Mouse (Mus musculus) hindbrain, embryonic 12.5 days (tissue): ENCODE data around the gene Shisa2. TPM values are rescaled to one million over a fixed set of nuclear protein-coding genes. Genes with fewer than 3 reads are reported as not detected.

Source experiments
- ATAC-seq: fragments of 200-750 bp; cut with Nextera tagmentation; 2 replicates; pipeline ENCODE4 v1.8.0; 2017; ENCODE audit warnings: moderate TSS enrichment; ENCODE audit not compliant: low FRiP score
- H3K27ac ChIP-seq: fragments of 300-500 bp; sonication (generic); 2 replicates; pipeline ENCODE4 v1.5.1; 2016; ENCODE audit warnings: mild to moderate bottlenecking
- H3K27me3 ChIP-seq: fragments of 300-500 bp; sonication (generic); 2 replicates; pipeline ENCODE4 v1.6.1; 2016; ENCODE audit warnings: mild to moderate bottlenecking
- H3K36me3 ChIP-seq: fragments of 300-500 bp; sonication (generic); 2 replicates; pipeline ENCODE4 v1.6.1; 2016; ENCODE audit warnings: mild to moderate bottlenecking
- H3K4me1 ChIP-seq: fragments of 300-500 bp; sonication (generic); 2 replicates; pipeline ENCODE4 v1.6.1; 2016
- H3K4me2 ChIP-seq: fragments of 300-500 bp; sonication (generic); replicated peaks from 2 replicates; pipeline ENCODE4 v1.6.1; 2016; ENCODE audit warnings: mild to moderate bottlenecking
- H3K4me3 ChIP-seq: fragments of 300-500 bp; sonication (generic); 2 replicates; pipeline ENCODE4 v1.5.1; 2016; ENCODE audit warnings: mild to moderate bottlenecking
- H3K9ac ChIP-seq: fragments of 300-500 bp; sonication (generic); 2 replicates; pipeline ENCODE4 v1.6.1; 2016; ENCODE audit warnings: mild to moderate bottlenecking, moderate library complexity
- H3K9me3 ChIP-seq: fragments of 300-500 bp; sonication (generic); replicated peaks from 2 replicates; pipeline ENCODE4 v1.6.1; 2016; ENCODE audit warnings: mild to moderate bottlenecking
- WGBS: fragments of 180-500 bp; shearing (Covaris S2); methylation state at CpG from one replicate; pipeline ENCODE4 v1.1.7; 2016; 5-methylcytosine and 5-hydroxymethylcytosine counted together
- polyA plus RNA-seq: library from polyadenylated mRNA; unstranded; fragments of >200 nt; fragmentation: Nextera tagmentation; extraction: Ambion mirVana; gene quantifications from 2 replicates; pipeline ENCODE4 v1.2.1, GENCODE M21; 2016

Gene Shisa2
- polyA plus RNA-seq, 1 experiment from 2014 or later, result 27.9 TPM

DNA sequence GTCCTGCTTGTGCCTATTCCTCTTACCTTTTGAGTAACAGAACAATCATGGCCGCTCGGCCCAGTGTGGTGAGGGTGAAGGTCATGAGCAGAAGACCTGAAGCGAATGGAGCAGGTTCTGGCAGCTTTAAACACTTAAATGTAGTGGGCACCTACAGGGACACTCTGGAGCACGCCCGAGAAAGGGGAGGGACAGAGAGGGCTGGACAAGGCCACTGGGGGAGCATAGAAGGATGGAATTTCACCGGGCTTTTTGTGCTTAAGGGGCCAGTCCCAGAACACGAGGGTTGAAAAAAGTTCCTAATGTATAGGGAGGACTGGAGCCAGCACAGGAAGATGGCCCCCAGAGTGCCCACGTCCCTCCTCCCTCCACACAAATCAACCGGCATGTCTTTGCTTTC, 8.9 kb downstream of the Shisa2 start:
- H3K9me3 ChIP-seq, result no peaks in the 10 kb centered on the region
- no peak for ATAC-seq
- H3K27ac ChIP-seq, result no peak overlapping the region
- no peak overlapping the region for H3K4me3 ChIP-seq
- 0 out of 2 replicates have a peak, but pooled peaks cover 2% of the 10 kb centered on the region for H3K4me1 ChIP-seq
- no peak overlapping the region for H3K4me2 ChIP-seq
- H3K9ac ChIP-seq, result no peak overlapping the region
- WGBS, result 78% methylated on average over 9 of the region's 9 CpGs
- H3K27me3 ChIP-seq, result no peaks in the 10 kb centered on the region
- 0 out of 2 replicates have a peak, but pooled peaks cover 2% of the 10 kb centered on the region for H3K36me3 ChIP-seq

DNA sequence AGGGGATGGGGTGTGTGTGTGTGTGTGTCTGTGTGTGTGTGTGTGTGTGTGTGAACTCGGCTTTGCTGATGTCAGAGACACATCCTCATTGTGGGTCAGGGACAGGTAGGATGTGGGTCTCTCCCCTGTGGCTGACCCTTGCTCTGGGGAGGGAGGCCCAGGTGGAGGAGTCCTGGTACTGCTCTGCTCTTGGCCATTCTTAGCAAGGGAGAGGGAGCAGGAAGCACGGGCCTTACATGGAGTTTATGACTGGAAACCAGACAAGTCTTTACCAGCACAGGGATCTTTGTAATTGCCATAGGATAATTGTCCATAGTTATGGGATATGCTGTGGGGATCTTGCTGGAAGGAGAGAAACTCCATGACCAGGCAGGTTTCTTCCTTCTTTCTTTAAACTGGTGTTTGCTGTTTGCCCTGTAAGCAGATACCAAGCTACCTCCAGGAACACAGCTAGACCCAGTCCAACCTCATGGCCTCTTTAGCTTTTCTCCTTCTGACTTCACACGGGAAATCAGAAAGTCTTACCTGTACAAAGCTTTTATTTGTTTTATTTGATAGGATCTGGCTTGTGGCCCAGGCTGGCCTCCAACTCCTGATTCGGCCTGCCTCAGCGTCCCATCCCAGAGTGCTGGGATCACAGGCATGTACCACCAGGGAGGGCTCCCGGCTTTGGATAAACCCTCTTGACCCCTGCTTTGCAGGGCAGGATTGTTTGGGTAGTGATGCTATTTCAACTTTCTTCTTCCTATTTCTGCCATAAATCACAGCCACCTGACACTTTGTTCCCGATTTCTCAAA, 14.0 kb downstream of the Shisa2 start:
- no peaks in the 10 kb centered on the region; the same call in 1 of the 2 replicates for H3K27me3 ChIP-seq
- H3K9ac ChIP-seq, result no peak overlapping the region
- H3K36me3 ChIP-seq, result no peaks in the 10 kb centered on the region
- WGBS, result 68% methylated on average over 7 of the region's 7 CpGs
- H3K27ac ChIP-seq, result no peak overlapping the region
- H3K4me1 ChIP-seq, result peaks cover 18% of the 10 kb centered on the region
- H3K9me3 ChIP-seq, result no peaks in the 10 kb centered on the region
- no peak for ATAC-seq
- no peak overlapping the region for H3K4me3 ChIP-seq
- no peak overlapping the region for H3K4me2 ChIP-seq

DNA sequence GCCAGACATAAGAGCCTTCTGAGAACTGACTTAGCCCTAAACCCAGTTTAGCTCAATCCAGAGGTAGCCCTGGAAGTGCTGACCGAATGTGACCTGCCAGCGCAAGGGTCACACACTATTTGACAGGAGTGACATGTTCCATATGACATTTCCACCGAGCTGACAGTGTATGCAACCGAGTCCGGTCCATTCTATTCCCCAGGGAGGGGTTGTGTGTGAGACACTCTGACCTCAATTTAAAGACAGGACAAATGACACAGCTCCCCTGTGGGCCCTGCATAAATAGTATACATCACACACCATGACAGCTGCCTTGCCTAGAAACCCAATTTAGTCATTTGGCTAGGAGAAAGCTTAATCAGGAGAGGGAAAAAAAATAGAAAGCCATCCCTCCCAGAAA, 16.7 kb downstream of the Shisa2 start:
- Histone ChIP-seq H3K4me3 (no peak overlapping the region), H3K27ac (0 out of 2 replicates have a peak overlapping the region, but pooled peaks have one; percentile 17), H3K4me2 (no peak overlapping the region), H3K27me3 (peaks cover 2% of the 10 kb centered on the region), H3K9me3 (no peaks in the 10 kb centered on the region), H3K36me3 (no peaks in the 10 kb centered on the region), H3K4me1 (peaks cover 18% of the 10 kb centered on the region), H3K9ac (no peak overlapping the region)
- ATAC-seq, result peak; percentile 63; the same call in 1 of the 2 replicates
- WGBS, result 23% methylated on average over 5 of the region's 5 CpGs

DNA sequence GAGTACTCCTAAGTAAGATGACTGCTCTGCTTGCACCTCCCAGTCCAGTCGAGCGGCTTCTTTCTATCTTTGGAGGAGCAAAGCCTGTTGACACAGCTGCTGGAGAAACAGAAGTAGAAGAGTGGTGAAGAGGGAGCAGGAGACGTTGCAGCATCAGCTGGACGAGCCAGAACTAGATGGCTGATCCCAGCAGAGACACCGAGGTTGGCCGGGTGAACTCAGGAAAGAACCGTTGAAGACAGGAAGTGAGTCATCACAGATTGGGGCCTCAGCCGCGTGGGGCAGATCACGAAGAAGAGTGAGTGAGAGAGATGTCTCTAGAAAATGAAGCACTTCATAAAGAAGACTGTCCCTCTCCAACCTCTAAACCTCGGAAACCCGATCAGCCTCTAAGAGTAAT, 18.5 kb downstream of the Shisa2 start:
- no peak for ATAC-seq
- 50% methylated on average over 12 of the region's 12 CpGs for WGBS
- H3K9ac ChIP-seq, result no peak overlapping the region

DNA sequence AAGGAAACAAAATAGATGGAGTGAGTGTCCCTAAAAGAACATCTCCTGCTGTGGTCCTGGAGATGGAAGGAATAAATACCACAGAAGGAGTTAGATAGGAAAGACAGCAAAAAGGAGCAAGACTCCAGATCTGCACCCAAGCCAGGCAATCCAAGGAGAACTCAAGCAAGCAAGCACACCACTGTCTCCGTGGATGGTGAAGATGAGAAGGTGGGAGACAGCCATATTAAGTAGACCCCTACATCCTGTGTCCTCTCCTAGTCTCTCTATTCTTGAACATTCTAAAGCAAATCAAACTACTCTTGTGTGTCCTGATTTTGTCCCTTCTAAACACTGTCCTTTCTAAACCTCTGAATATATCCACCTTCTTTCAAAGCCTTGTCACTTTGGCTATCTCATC, 19.1 kb downstream of the Shisa2 start:
- Histone ChIP-seq H3K9me3 (no peaks in the 10 kb centered on the region), H3K27ac (no peak overlapping the region), H3K36me3 (no peaks in the 10 kb centered on the region), H3K9ac (no peak overlapping the region), H3K4me3 (no peak overlapping the region), H3K27me3 (peaks cover 2% of the 10 kb centered on the region), H3K4me1 (peaks cover 18% of the 10 kb centered on the region), H3K4me2 (no peak overlapping the region)
- no peak for ATAC-seq
- WGBS, result 64% methylated on average over 1 of the region's 1 CpGs

More for the DNA sequence above, 18.5 kb downstream of the Shisa2 start:
- no peak overlapping the region for H3K4me3 ChIP-seq
- H3K4me1 ChIP-seq, result peaks cover 18% of the 10 kb centered on the region
- H3K36me3 ChIP-seq, result no peaks in the 10 kb centered on the region
- H3K4me2 ChIP-seq, result no peak overlapping the region
- no peak overlapping the region for H3K27ac ChIP-seq
- peaks cover 2% of the 10 kb centered on the region for H3K27me3 ChIP-seq
- H3K9me3 ChIP-seq, result no peaks in the 10 kb centered on the region

DNA sequence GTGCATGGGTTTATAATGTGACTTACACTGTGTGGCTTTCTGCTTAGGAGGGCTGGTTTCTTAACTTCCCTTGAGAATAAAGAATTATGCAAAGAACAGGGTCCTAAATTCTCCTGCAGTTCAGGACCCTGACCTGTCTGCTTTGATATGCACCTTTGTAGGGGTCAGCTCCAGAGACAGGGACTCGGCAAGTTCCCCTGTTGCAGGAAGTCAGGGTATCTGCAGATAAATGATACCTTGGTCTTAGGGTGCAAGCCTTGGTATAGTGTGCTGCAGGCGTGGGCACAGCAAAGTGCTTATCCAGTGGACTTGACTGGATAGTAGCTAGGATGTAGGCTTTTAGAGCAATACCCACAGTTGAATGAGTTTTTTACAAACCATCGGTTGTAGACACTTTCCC, 19.8 kb downstream of the Shisa2 start:
- Histone ChIP-seq H3K27me3 (peaks cover 2% of the 10 kb centered on the region), H3K36me3 (no peaks in the 10 kb centered on the region), H3K4me1 (peaks cover 15% of the 10 kb centered on the region), H3K27ac (no peak overlapping the region), H3K9me3 (no peaks in the 10 kb centered on the region), H3K4me2 (no peak overlapping the region), H3K4me3 (no peak overlapping the region), H3K9ac (no peak overlapping the region)
- ATAC-seq, result no peak
- 78% methylated on average over 3 of the region's 3 CpGs for WGBS

DNA sequence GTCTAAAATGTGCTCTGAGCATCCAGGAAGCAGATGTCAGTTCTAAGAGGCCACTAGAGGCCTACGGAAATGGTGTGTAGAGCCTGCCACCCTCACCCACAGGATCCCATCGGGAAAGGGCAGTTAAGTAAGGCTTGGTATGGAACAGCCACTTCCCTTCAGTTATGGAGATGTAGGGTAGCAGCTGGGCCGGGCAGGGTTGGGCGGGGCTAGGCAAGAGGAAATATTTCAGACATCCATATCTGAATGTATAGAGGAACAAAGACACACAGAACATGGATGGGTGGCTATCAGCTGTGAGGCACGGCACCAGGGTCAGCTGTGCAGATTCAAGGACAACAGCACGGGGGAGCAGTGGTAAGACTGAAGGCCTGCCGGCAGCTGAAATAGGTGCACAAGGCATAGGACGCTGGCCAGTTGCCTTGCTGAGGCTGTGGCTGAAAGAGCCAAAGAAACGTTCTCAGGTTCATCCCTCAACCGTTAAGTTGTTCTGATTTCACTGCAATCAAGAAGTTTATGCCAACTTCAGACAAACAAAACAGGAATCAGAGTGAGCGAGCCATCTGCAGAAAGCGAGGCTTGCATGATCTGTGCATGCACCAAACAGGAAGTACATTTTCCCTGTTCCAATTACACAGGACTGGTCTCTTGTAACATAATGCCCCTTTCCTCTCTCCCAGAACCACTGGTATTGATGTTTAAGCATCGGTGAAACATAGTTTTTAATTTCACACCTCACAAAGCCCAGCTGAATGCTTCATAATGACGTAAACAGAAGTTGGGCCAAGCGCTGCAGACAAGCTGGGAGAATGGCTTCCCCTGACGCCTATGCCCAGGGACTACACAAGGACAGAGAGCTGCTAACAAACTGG, 22.0 kb downstream of the Shisa2 start:
- Histone ChIP-seq H3K4me3 (no peak overlapping the region), H3K4me1 (peaks cover 8% of the 10 kb centered on the region), H3K36me3 (no peaks in the 10 kb centered on the region), H3K9me3 (no peaks in the 10 kb centered on the region), H3K27ac (no peak overlapping the region), H3K4me2 (no peak overlapping the region), H3K9ac (no peak overlapping the region), H3K27me3 (peaks cover 2% of the 10 kb centered on the region; the same call in 1 of the 2 replicates)
- no peak; the same call in 1 of the 2 replicates for ATAC-seq
- WGBS, result 66% methylated on average over 16 of the region's 16 CpGs

DNA sequence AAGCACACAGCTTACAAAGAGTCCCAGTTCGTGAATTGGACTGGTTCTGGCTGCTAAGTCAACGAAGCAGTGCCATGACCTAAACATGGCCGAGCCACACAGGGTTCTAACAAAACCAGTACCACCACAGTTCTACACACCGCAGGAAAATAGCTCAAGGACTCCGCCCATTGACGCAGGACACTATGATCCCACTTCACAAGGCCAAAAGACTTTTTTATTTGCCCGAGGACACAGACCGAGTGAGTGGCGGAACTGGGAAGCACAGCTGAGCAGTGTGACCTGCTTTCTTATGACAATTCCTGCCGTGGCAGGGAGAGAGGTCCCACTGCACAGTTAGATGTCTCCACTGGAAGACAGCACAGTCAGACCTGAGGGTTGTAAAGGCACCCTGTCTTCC, 23.5 kb downstream of the Shisa2 start:
- Histone ChIP-seq H3K4me1 (no peaks in the 10 kb centered on the region), H3K27me3 (peaks cover 2% of the 10 kb centered on the region; the same call in 1 of the 2 replicates), H3K27ac (no peak overlapping the region), H3K9me3 (no peaks in the 10 kb centered on the region), H3K36me3 (no peaks in the 10 kb centered on the region), H3K9ac (no peak overlapping the region), H3K4me3 (no peak overlapping the region), H3K4me2 (no peak overlapping the region)
- 80% methylated on average over 10 of the region's 10 CpGs for WGBS
- ATAC-seq, result no peak

DNA sequence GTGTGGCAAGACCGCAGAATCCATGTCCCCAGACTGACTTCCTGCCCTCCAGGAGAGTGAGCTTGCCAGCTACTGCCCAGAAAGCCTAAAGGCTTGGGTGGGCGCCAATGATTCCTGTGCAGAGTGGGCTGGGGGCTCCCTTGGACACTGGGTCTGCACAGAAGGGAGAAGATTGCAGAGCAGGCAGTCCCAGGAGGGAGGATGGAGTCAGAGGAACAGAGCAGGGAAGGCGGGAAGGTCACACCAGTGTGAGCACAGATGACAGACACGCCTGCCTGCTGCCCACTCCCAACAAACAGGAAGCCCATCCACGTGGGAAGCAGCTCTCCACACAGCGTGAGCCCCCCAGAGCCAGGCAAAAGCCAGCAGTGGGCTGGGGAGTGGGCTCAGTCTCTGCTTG, 24.2 kb downstream of the Shisa2 start:
- no peak for ATAC-seq
- peaks cover 2% of the 10 kb centered on the region; the same call in 1 of the 2 replicates for H3K27me3 ChIP-seq
- WGBS, result 68% methylated on average over 6 of the region's 6 CpGs

DNA sequence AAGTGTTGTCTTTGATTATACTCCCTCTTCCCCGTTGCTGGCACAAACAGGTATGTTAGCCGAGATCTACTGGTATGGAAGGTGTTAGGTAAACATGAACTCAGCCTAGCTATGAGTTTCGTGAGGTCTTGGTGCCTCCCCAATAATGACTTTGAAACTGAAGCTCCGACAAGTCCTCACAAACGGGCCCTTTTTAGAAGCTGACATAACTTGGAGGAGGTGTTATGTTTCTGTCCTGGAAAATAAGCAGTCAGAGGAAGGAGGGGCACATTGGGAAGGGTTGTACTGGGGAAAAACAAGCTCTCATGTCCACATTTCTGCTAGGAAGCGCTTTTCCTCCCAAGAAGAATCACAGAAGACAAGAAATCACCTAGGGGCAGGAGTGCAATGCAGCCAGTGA, 31.5 kb downstream of the Shisa2 start:
- 74% methylated on average over 6 of the region's 6 CpGs for WGBS
- ATAC-seq, result no peak
- H3K4me1 ChIP-seq, result no peaks in the 10 kb centered on the region
- H3K4me2 ChIP-seq, result no peak overlapping the region
- no peak overlapping the region for H3K4me3 ChIP-seq
- H3K27me3 ChIP-seq, result no peaks in the 10 kb centered on the region
- no peaks in the 10 kb centered on the region for H3K36me3 ChIP-seq
- H3K27ac ChIP-seq, result no peak overlapping the region
- no peak overlapping the region for H3K9ac ChIP-seq
- H3K9me3 ChIP-seq, result no peaks in the 10 kb centered on the region

More for the DNA sequence above, 24.2 kb downstream of the Shisa2 start:
- Histone ChIP-seq H3K27ac (no peak overlapping the region), H3K9me3 (no peaks in the 10 kb centered on the region), H3K4me2 (no peak overlapping the region), H3K36me3 (no peaks in the 10 kb centered on the region), H3K4me3 (no peak overlapping the region), H3K9ac (no peak overlapping the region), H3K4me1 (no peaks in the 10 kb centered on the region)

DNA sequence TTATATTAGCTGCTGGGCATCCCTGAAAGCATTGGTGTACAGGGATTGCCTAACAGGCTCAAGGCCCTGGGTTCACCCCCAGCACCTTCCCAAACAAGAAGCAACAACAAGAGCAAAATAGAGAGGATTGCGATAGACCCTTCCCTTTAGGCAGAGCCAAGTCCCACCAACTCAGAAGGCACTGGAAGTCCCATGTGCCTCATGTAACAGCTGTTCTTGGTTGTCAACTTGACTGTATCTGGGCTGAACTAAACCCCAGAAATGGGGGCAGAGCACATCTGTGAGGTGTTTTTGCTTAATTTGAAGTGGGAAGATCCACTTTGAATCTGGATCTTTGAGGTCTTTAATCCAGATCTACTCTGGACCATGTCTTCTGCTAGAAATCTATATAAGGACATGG, 32.0 kb downstream of the Shisa2 start:
- ATAC-seq, result no peak
- no peaks in the 10 kb centered on the region for H3K36me3 ChIP-seq
- H3K9me3 ChIP-seq, result no peaks in the 10 kb centered on the region
- H3K27me3 ChIP-seq, result no peaks in the 10 kb centered on the region
- no peak overlapping the region for H3K4me3 ChIP-seq
- no peaks in the 10 kb centered on the region for H3K4me1 ChIP-seq
- H3K9ac ChIP-seq, result no peak overlapping the region
- 100% methylated on average over 1 of the region's 1 CpGs for WGBS
- no peak overlapping the region for H3K27ac ChIP-seq
- no peak overlapping the region for H3K4me2 ChIP-seq

DNA sequence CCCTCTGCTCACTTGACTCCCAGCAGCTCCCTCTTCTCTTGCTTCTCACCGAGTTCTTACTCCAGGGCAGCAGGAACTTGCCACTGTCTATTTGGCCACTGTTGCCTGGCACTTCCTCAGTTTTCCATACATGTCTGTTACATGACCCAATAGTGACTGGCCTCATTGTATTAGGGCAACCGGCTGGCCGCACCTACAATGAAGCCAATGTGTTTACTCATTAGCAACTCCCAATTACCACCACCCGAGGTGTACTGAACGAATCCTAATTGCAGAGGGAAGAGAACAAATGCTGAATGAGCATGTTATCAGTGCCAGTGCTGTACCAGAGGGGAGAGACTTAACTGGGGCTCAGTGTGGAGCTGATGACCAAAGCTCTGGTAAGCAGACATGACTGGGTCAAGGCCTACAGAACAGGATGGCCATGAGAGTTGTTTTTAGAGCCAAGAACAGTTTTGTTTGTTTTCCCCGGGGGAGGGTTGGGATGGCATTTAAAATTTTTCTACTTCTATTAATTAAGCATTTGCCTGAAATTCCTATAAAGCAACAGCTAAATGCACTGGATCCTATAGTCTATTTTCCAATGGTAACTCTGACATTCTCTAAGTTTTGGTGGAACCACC, 47.9 kb downstream of the Shisa2 start:
- no peaks in the 10 kb centered on the region for H3K27me3 ChIP-seq
- H3K9me3 ChIP-seq, result no peaks in the 10 kb centered on the region
- ATAC-seq, result no peak
- H3K36me3 ChIP-seq, result no peaks in the 10 kb centered on the region
- H3K27ac ChIP-seq, result no peak overlapping the region
- no peak overlapping the region for H3K9ac ChIP-seq
- 89% methylated on average over 6 of the region's 6 CpGs for WGBS
- H3K4me1 ChIP-seq, result peaks cover 18% of the 10 kb centered on the region
- no peak overlapping the region for H3K4me3 ChIP-seq
- no peak overlapping the region for H3K4me2 ChIP-seq
